Mouse (Mus musculus) limb, embryonic 15.5 days (tissue): ENCODE measurements around the gene Mpp3. TPM values are rescaled to one million over a fixed set of nuclear protein-coding genes. Genes with fewer than 3 reads are reported as not detected.

Experiments used
- ATAC-seq: fragments of 200-750 bp; cut with Nextera tagmentation; 2 replicates; pipeline ENCODE4 v1.8.0; 2017; ENCODE audit warnings: low read depth, moderate TSS enrichment; ENCODE audit not compliant: insufficient number of reproducible peaks, low FRiP score, low TSS enrichment
- H3K27ac ChIP-seq: fragments of 300-500 bp; sonication (generic); 2 replicates; pipeline ENCODE4 v1.5.1; 2015; ENCODE audit warnings: moderate library complexity, mild to moderate bottlenecking, inconsistent platforms
- H3K27me3 ChIP-seq: fragments of 300-500 bp; sonication (generic); 2 replicates; pipeline ENCODE4 v1.6.1; 2015; ENCODE audit warnings: inconsistent platforms
- H3K36me3 ChIP-seq: fragments of 300-500 bp; sonication (generic); 2 replicates; pipeline ENCODE4 v1.6.1; 2015; ENCODE audit warnings: inconsistent platforms
- H3K4me1 ChIP-seq: fragments of 300-500 bp; sonication (generic); 2 replicates; pipeline ENCODE4 v1.6.1; 2015; ENCODE audit warnings: inconsistent platforms
- H3K4me2 ChIP-seq: fragments of 300-500 bp; sonication (generic); 2 replicates; pipeline ENCODE4 v1.6.1; 2015; ENCODE audit warnings: mild to moderate bottlenecking, inconsistent platforms
- H3K4me3 ChIP-seq: fragments of 300-500 bp; sonication (generic); 2 replicates; pipeline ENCODE4 v1.5.1; 2015; ENCODE audit warnings: mild to moderate bottlenecking, inconsistent platforms
- H3K9ac ChIP-seq: fragments of 300-500 bp; sonication (generic); 2 replicates; pipeline ENCODE4 v1.6.1; 2015; ENCODE audit warnings: inconsistent platforms
- H3K9me3 ChIP-seq: fragments of 300-500 bp; sonication (generic); 2 replicates; pipeline ENCODE4 v1.6.1; 2016; ENCODE audit warnings: inconsistent platforms
- WGBS: fragments of 180-500 bp; shearing (Covaris S2); methylation state at CpG from one replicate; pipeline ENCODE4 v1.1.7; 2015; 5-methylcytosine and 5-hydroxymethylcytosine counted together
- polyA plus RNA-seq: library from polyadenylated mRNA; unstranded; fragments of >200 nt; fragmentation: Nextera tagmentation; extraction: Ambion mirVana; gene quantifications from 2 replicates; pipeline ENCODE4 v1.2.1, GENCODE M21; 2015

Gene Mpp3
- polyA plus RNA-seq, 1 experiment from 2014 or later, result 6.0 TPM

DNA sequence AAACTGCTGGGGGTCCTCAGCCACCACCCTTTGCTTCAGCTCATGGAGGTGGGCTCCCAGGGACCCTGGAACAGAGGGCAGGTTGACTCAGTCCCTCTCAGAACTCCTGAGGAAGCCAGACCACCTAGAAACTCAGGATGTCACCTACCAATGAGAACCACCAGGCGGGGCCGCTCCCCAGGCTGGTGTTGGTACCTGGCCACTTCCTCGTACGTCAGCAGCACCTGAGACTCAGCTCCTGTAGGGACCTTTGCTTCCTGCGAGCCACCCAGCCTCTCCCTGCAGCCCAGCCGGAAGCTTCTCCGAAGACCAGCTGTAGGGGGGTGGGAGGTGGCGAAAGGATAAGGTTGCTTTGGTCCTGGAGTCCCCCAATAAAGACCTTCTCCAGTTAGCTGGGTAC is 19.9 kb downstream of the Mpp3 start:
- no peak for ATAC-seq
- H3K27me3 ChIP-seq, result no peaks in the 10 kb centered on the region
- no peak overlapping the region for H3K4me2 ChIP-seq
- H3K9me3 ChIP-seq, result no peaks in the 10 kb centered on the region
- no peak overlapping the region for H3K9ac ChIP-seq
- H3K4me1 ChIP-seq, result peaks cover 10% of the 10 kb centered on the region; the same call in 1 of the 2 replicates
- no peak overlapping the region for H3K4me3 ChIP-seq
- H3K27ac ChIP-seq, result no peak overlapping the region
- WGBS, result 88% methylated on average over 8 of the region's 8 CpGs
- H3K36me3 ChIP-seq, result peaks cover 22% of the 10 kb centered on the region

GRCm38 (mm10) chr11:102006688-102007087 is 21.6 kb downstream of the Mpp3 start:
- no peaks in the 10 kb centered on the region for H3K9me3 ChIP-seq
- peaks cover 10% of the 10 kb centered on the region; the same call in 1 of the 2 replicates for H3K4me1 ChIP-seq
- H3K9ac ChIP-seq, result no peak overlapping the region
- no peaks in the 10 kb centered on the region for H3K27me3 ChIP-seq
- no peak for ATAC-seq
- no peak overlapping the region for H3K4me2 ChIP-seq
- 88% methylated on average over 5 of the region's 5 CpGs for WGBS
- H3K36me3 ChIP-seq, result peaks cover 13% of the 10 kb centered on the region; the same call in 1 of the 2 replicates
- no peak overlapping the region for H3K4me3 ChIP-seq
- H3K27ac ChIP-seq, result no peak overlapping the region

DNA sequence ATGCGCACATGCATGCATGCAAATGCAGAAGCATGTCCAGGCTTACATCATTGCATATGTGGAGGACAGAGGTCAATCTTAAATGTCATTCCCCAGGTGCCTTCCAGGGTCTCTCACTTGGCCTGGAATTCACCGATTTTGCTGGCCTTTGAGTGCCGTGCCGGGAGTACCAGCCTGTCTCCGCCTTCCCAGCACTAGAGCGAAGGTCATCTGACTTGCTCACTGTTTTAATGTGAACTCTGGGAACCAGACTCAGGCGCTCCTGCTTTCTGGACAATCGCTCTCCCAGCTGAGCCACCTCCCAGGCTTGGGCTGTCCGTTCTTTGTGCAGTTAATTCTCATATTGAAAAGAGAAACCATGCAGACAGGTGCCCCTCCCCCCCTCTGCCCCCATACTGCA is 22.0 kb downstream of the Mpp3 start:
- Histone ChIP-seq H3K9ac (no peak overlapping the region), H3K27ac (no peak overlapping the region), H3K36me3 (peaks cover 13% of the 10 kb centered on the region; the same call in 1 of the 2 replicates), H3K4me2 (no peak overlapping the region), H3K9me3 (no peaks in the 10 kb centered on the region), H3K4me1 (peaks cover 10% of the 10 kb centered on the region; the same call in 1 of the 2 replicates), H3K4me3 (no peak overlapping the region), H3K27me3 (no peaks in the 10 kb centered on the region)
- no peak for ATAC-seq
- WGBS, result 77% methylated on average over 9 of the region's 9 CpGs

GRCm38 (mm10) chr11:102004251-102004650 is 24.0 kb downstream of the Mpp3 start:
- Histone ChIP-seq H3K36me3 (peaks cover 13% of the 10 kb centered on the region; the same call in 1 of the 2 replicates), H3K4me2 (no peak overlapping the region), H3K27ac (no peak overlapping the region), H3K4me1 (no peaks in the 10 kb centered on the region), H3K27me3 (no peaks in the 10 kb centered on the region), H3K9me3 (no peaks in the 10 kb centered on the region), H3K9ac (no peak overlapping the region), H3K4me3 (no peak overlapping the region)
- 89% methylated on average over 8 of the region's 8 CpGs for WGBS
- no peak for ATAC-seq

DNA sequence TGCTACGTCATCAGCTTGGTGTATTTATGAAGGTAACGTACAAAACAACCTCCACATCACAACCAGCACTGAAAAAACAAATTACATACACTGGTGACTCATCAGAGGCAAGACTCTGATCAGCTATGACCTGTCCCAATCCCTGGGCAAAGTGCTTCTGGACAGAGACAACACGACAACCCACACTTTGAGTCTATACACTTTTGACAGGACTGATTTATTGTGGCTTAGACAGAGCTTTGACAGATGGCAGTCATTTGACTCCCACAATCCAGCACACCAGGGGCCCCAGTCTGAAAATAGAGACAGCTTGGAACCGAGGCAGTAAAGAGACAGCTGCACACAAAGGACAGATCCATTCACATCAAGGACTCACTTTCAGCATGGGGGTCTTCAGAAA is 28.8 kb downstream of the Mpp3 start:
- Histone ChIP-seq H3K9me3 (no peaks in the 10 kb centered on the region), H3K4me2 (no peak overlapping the region), H3K4me1 (no peaks in the 10 kb centered on the region), H3K36me3 (no peaks in the 10 kb centered on the region), H3K9ac (no peak overlapping the region), H3K27ac (no peak overlapping the region), H3K4me3 (no peak overlapping the region), H3K27me3 (no peaks in the 10 kb centered on the region)
- no peak for ATAC-seq
- 57% methylated on average over 4 of the region's 4 CpGs for WGBS

DNA sequence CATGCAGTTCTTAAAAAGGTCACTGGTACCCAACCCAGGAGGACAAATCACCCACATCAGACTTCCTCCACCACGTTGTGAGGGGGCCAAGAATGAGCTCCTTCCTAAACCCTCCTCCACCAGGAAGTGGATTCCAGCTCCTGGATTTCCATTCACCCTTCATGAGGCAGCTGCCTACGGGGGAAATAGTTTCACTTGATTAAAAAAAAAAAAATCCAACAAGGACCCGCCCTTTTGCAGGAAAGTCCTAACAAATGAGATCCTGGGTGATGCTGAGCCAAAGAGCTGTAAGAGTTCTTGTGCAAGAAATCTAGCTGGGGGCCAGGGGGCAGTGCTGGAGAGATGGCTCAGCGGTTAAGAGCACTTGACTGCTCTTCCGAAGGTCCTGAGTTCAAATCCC is 30.0 kb downstream of the Mpp3 start:
- no peak for ATAC-seq

DNA sequence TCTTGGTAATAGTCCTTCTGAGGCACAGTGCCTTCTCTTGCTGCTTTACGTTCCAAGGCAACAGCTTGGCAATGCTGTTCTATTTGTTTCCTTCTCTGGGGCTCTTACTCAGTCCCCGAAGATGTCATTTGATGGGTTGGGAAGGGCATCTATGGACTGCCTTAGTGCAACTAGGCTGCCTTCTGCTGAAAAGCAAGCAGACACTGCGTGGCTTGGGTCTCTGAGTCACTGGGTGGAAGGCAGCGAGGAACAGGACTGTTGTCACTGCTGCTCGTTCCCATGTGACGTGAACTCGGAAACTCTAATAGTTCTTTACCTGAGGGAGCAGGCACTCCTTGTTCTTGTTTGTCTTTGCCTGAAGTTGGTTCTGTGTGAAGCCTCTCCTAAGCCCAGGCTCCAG is 32.3 kb downstream of the Mpp3 start:
- no peaks in the 10 kb centered on the region for H3K27me3 ChIP-seq
- H3K4me3 ChIP-seq, result no peak overlapping the region
- 87% methylated on average over 7 of the region's 7 CpGs for WGBS
- H3K36me3 ChIP-seq, result no peaks in the 10 kb centered on the region
- no peaks in the 10 kb centered on the region for H3K4me1 ChIP-seq
- ATAC-seq, result no peak
- no peak overlapping the region for H3K9ac ChIP-seq
- no peak overlapping the region for H3K4me2 ChIP-seq
- H3K9me3 ChIP-seq, result no peaks in the 10 kb centered on the region
- no peak overlapping the region for H3K27ac ChIP-seq

More for the DNA sequence above, 30.0 kb downstream of the Mpp3 start:
- 39% methylated on average over 5 of the region's 5 CpGs for WGBS
- Histone ChIP-seq H3K36me3 (no peaks in the 10 kb centered on the region), H3K9ac (no peak overlapping the region), H3K9me3 (no peaks in the 10 kb centered on the region), H3K4me2 (no peak overlapping the region), H3K27me3 (no peaks in the 10 kb centered on the region), H3K27ac (no peak overlapping the region), H3K4me1 (no peaks in the 10 kb centered on the region), H3K4me3 (no peak overlapping the region)

GRCm38 (mm10) chr11:101994100-101994499 is 34.2 kb downstream of the Mpp3 start:
- Histone ChIP-seq H3K4me3 (no peak overlapping the region), H3K27me3 (no peaks in the 10 kb centered on the region), H3K36me3 (no peaks in the 10 kb centered on the region), H3K27ac (no peak overlapping the region), H3K4me1 (no peaks in the 10 kb centered on the region), H3K9me3 (no peaks in the 10 kb centered on the region), H3K9ac (no peak overlapping the region), H3K4me2 (no peak overlapping the region)
- ATAC-seq, result no peak
- 52% methylated on average over 8 of the region's 8 CpGs for WGBS

DNA sequence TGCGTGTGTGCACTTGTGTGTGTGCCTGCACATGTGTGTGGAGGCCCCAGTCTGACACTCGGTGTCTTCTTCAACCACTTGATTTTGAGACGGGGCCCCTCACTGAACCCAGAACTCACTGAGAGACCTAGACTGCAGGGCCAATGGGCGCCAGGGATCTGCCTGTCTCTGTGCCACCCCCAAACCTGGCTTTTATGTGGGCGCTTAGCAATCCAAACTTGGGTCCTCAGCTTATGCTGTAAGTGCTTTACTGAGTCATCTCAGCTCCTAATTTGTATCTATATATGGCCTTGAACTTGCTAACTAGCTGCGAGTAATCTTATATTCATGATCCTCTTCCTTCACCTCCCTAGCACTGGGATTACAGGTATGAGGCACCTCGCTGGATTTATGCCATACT is 35.9 kb downstream of the Mpp3 start:
- no peaks in the 10 kb centered on the region for H3K27me3 ChIP-seq
- H3K9me3 ChIP-seq, result no peaks in the 10 kb centered on the region
- no peak overlapping the region for H3K9ac ChIP-seq
- no peak for ATAC-seq
- H3K4me1 ChIP-seq, result no peaks in the 10 kb centered on the region
- WGBS, result 88% methylated on average over 7 of the region's 7 CpGs
- H3K4me3 ChIP-seq, result no peak overlapping the region
- H3K36me3 ChIP-seq, result no peaks in the 10 kb centered on the region
- H3K27ac ChIP-seq, result no peak overlapping the region
- H3K4me2 ChIP-seq, result no peak overlapping the region

DNA sequence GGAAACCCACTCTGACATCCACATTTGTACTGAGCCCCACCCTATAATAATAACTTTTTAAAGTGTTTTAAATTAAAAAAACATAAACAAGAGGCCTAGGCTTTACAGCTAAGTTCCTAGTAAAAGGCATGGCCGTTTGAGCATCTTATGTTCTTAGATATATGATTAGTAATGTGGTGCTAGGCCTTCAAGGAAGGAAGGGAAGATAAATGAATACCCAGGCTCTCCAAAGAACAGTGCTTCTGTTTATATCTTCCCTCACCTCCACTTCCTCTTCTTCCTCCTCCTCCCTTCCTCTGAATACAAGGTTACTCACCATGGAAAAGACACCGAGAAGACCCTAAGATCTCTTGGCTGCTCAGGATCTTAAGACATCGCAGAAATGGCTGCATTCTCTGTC is 36.4 kb downstream of the Mpp3 start:
- H3K9me3 ChIP-seq, result no peaks in the 10 kb centered on the region
- H3K4me3 ChIP-seq, result no peak overlapping the region
- no peak overlapping the region for H3K4me2 ChIP-seq
- 69% methylated on average over 3 of the region's 3 CpGs for WGBS
- no peak overlapping the region for H3K27ac ChIP-seq
- H3K36me3 ChIP-seq, result no peaks in the 10 kb centered on the region
- H3K27me3 ChIP-seq, result no peaks in the 10 kb centered on the region
- ATAC-seq, result no peak
- H3K9ac ChIP-seq, result no peak overlapping the region
- no peaks in the 10 kb centered on the region for H3K4me1 ChIP-seq

DNA sequence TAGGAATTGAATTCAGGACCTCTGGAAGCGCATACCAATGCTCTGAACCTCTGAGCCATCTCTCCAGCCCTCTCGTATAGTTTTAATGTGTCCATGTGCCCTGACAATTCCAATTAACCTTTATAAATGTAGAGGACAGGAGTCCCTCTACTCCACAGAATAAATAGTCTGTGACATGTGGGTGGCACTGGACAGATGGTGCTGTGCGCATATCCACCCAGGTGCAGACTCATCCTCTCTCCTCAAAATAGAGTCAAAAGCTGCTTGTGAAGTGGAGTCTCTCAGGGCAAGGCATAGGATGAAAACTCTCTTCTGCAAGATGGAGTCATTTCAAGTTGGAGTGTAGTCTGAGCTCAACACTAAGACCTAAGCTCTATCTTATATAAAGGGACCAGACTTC is 38.0 kb downstream of the Mpp3 start:
- WGBS, result 80% methylated on average over 3 of the region's 3 CpGs
- no peaks in the 10 kb centered on the region for H3K36me3 ChIP-seq
- no peak overlapping the region for H3K4me2 ChIP-seq
- no peaks in the 10 kb centered on the region for H3K9me3 ChIP-seq
- no peaks in the 10 kb centered on the region for H3K27me3 ChIP-seq
- no peak for ATAC-seq
- no peak overlapping the region for H3K9ac ChIP-seq
- H3K27ac ChIP-seq, result no peak overlapping the region
- H3K4me1 ChIP-seq, result peaks cover 8% of the 10 kb centered on the region
- H3K4me3 ChIP-seq, result no peak overlapping the region

GRCm38 (mm10) chr11:101986913-101987312 is 41.3 kb downstream of the Mpp3 start, which contains the start of gene Dusp3:
TSS of gene Dusp3 (minus strand) at chr11:101987013.
- no peak for ATAC-seq
- Histone ChIP-seq H3K9ac (no peak within 1 kb of the TSS), H3K4me1 (peaks cover 28% of the 10 kb centered on the region), H3K27me3 (peaks cover 3% of the 10 kb centered on the region; the same call in 1 of the 2 replicates), H3K9me3 (no peaks in the 10 kb centered on the region), H3K4me2 (no peak within 1 kb of the TSS; the same call in 1 of the 2 replicates), H3K4me3 (no peak within 1 kb of the TSS), H3K27ac (no peak within 1 kb of the TSS), H3K36me3 (no peaks in the 10 kb centered on the region)
- 87% methylated on average over 3 of the region's 3 CpGs for WGBS

DNA sequence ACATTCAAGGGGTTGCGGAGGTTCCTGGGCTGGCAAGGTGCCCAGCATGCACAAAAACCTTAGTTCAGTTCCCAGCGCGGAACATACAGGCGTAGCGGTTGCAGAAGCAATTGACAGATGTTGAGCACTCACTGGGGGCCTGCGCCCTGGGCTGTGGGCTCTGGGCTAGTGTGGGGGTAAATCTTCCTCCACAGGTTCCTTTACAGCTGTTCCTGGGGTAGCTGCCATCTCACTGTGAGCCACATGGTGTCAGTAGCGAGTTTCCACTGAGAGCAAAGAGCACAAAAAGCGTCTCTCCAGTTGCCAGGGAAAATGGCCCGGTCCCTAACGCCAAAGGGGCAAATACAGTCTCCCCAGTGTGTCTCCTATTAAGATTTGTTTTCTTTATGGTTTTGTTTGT is 42.3 kb downstream of the Mpp3 start:
- ATAC-seq, result no peak
- H3K27ac ChIP-seq, result no peak overlapping the region
- H3K36me3 ChIP-seq, result peaks cover 4% of the 10 kb centered on the region; the same call in 1 of the 2 replicates
- H3K4me2 ChIP-seq, result no peak overlapping the region; the same call in 1 of the 2 replicates
- no peaks in the 10 kb centered on the region for H3K9me3 ChIP-seq
- no peak overlapping the region for H3K9ac ChIP-seq
- H3K27me3 ChIP-seq, result peaks cover 3% of the 10 kb centered on the region; the same call in 1 of the 2 replicates
- 2% methylated on average over 10 of the region's 10 CpGs for WGBS
- no peak overlapping the region for H3K4me3 ChIP-seq
- H3K4me1 ChIP-seq, result peaks cover 28% of the 10 kb centered on the region
